Mouse (Mus musculus) right cerebral cortex, postnatal 10 days (tissue): ENCODE measurements around the gene Gm3002.
"Not testable (repeated sequence)": the region's sequence is repeated elsewhere in the genome, so short reads cannot be mapped to it uniquely, and the experiment has no call there.

ENCODE experiments used
- DNase-seq, 2 experiments: peaks; one replicate each; pipeline ENCODE4 v3.0.0; 2021; ENCODE audit warnings: low spot score in 2 of 2

Gm3002 gene

DNA sequence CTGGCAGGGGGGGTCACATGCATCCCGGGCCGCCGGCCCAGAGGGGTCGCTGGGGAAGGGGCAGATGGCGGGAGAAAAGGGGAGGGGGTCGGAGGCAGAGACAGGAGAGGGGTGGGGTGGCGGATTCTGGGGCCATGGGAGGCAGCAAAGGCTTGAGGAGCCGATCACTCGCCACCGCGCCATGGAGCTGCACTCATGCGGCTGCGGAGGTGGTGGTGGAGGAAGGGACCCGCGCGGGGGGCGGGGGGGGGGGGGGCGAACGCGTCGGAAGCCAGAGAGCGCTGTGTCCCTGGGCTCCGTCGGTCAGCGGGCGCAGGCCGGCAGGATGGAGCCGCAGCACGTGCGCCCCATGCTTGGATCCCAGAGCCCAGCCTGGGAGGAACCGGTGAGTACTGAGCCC, at the start of gene Gm3002:
Gene Gm3002, plus strand, starts transcription at position 301 of the 400 bp plus-strand sequence.
- not testable (repeated sequence) for DNase-seq

DNA sequence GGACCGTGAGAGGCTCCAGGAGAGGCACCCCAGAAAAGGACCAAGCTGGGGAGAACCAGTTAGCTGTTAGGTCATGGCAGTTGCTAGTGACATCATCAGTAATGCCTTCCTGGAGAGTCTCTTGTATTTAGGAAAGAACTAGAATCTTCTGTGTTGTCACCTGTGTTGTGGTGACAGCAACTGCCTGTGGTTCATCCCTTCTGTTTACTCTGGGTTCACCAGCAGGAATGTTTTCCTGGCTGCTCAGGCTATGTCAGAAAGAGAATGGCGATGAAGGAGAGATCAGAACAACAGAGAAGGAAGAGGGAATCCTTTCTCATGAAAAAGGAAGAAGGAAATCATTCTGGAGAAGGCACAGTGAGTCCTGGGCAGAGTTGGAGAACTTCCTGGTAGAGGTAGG, 36.1 kb downstream of the Gm3002 start, which contains the start of gene Gm3033:
Gene Gm3033, plus strand, starts transcription at position 301 of the 400 bp plus-strand sequence.
- not testable (repeated sequence) for DNase-seq

DNA sequence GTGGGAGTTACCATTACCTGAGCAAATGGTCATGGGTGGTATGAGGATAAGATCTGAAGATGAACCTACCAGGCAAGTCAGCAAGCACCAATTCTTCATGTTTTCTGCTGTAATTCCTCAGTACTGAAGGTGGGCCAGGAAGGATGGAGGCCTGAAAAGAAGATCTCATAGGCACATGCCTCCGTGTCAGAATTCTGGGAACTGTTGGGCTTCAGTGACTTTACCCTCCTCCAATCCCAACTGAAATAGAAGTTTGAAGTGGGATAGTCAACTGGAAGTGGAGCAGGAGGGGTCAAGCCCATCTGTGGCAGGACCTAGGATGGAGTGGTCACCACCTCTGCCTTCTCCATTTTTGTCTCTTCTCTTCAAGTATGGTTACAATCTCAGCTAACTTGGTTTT, 74.0 kb downstream of the Gm3002 start, which contains the start of gene Gm2916:
Gene Gm2916, plus strand, starts transcription at position 301 of the 400 bp plus-strand sequence.
- not testable (repeated sequence) for DNase-seq

DNA sequence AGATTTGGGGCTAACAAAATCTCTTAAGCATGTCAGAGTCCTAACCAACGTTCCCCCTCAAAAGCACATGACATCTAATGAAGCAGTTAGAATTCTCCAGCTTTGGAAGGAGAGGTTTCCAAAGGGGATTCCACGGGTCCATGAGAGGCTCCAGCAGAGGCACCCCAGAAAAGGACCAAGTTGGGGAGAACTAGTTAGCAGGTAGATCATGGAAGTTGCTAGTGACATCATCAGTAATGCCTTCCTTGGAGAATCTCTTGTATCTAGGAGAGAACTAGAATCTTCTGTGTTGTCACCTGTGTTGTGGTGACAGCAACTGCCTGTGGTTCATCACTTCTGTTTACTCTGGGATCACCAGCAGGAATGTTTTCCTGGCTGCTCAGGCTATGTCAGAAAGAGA, 121.6 kb downstream of the Gm3002 start, which contains the start of gene Gm3029:
Gene Gm3029, plus strand, starts transcription at position 301 of the 400 bp plus-strand sequence.
- DNase-seq: not testable (repeated sequence)

GRCm38 (mm10) chr14:3963247-3963646, 153.4 kb downstream of the Gm3002 start, which contains the start of gene Gm3095:
Gene Gm3095 (plus strand): TSS chr14:3963547.
- DNase-seq: not testable (repeated sequence)

DNA sequence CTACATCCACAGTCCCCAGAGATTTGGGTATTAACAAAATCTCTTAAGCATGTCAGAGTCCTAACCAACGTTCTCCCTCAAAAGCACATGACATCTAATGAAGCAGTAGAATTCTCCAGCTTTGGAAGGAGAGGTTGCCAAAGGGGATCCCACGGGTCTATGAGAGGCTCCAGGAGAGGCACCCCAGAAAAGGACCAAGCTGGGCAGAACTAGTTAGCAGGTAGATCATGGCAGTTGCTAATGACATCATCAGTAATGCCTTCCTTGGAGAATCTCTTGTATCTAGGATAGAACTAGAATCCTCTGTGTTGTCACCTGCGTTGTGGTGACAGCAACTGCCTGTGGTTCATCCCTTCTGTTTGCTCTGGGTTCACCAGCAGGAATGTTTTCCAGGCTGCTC, 188.2 kb downstream of the Gm3002 start, which contains the start of gene Gm3099:
Gene Gm3099, plus strand, starts transcription at position 301 of the 400 bp plus-strand sequence.
- DNase-seq: not testable (repeated sequence)
